Mouse (Mus musculus) cortical plate, adult 2 months (tissue): ENCODE measurements around the gene Mlana.

Source experiments
- CTCF ChIP-seq: fragments of 200-500 bp; IDR thresholded peaks from 2 replicates; pipeline ENCODE4 v1.5.1; 2011; ENCODE audit warnings: mild to moderate bottlenecking, control low read depth, low read length; ENCODE audit not compliant: insufficient read depth; ENCODE audit errors: extremely low read depth
- POLR2A ChIP-seq: fragments of 200-500 bp; IDR thresholded peaks from 2 replicates; pipeline ENCODE4 v1.6.1; 2011; ENCODE audit warnings: mild to moderate bottlenecking, low read length, control low read depth; ENCODE audit not compliant: insufficient read depth; ENCODE audit errors: extremely low read depth

DNA sequence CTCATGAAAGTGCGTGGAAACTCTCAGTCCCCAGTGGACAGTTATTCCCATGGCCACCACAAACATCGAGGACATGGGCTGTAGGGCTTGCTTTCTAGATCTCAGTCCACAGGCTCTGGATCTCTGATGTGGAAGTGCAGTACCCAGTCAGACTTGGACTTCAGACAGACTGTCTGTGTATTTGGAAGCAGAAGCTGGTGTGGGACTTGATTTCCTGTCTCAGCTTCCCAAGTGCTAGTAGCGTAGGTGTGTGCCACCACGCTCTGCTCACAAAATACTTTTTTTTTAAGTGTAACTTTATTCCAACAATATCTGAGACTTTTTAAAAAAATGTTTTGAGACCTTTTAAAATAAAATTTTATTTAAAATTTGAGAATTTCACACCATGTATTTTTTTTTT lies 1.3 kb upstream of the Mlana start:
- TF ChIP-seq CTCF = no peak
- TF ChIP-seq POLR2A = no peak
